Mouse (Mus musculus) liver, adult 2 months (tissue): ENCODE measurements around the gene Sorbs1.

ENCODE experiments used
- CTCF ChIP-seq: fragments of 200-500 bp; IDR thresholded peaks from 2 replicates; pipeline ENCODE4 v1.5.1; 2011; ENCODE audit warnings: low read depth, low read length, control low read depth
- POLR2A ChIP-seq: fragments of 200-500 bp; IDR thresholded peaks from 2 replicates; pipeline ENCODE4 v1.6.1; 2011; ENCODE audit warnings: low read length, control low read depth; ENCODE audit not compliant: insufficient read depth; ENCODE audit errors: extremely low read depth

DNA sequence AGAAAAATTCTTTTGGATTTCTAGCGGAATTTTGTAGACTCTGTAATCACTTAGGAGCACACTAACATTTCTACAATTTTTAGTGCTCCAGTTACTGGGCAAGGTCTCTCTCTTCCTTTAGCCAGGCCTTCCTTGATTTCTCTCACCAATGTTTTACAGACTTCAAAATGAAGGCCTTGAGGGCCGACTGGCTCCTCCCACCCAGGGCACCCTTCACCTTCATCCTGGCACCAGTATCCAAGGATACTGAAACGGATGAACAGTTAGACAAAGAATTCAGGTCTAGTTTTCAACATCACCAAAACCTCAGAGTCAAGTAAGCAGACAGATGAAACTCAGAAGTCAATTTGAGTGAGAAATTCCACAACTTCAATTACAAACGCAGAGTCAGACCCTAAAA lies 109.6 kb downstream of the Sorbs1 start:
- TF ChIP-seq POLR2A (no peak), CTCF (no peak)
